ENCODE assay signal across 26 mouse cellular contexts in the genomic region with DNA sequence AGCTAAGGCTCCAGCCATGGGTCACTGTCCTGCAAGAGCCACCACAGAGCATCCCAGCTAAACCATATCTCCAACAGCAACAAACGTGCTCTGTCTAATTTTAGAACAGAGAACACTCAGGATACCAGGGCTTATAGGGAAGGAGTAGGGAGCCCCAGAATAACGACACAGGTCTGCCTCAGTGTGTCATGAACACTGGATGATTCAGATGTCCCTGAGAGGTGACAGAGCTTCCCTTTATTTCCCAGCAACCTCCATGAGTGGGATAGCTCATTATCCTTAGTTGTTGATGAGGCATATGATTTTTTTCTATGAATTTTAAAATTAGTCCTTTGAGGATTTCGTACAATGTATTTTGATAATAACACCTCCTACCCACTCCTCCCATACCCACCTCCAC.
DNase-seq lines count a peak whose midpoint lies in the region; ATAC-seq lines count a peak whose summit lies in the region.
"Had no signal": no experiment of that assay in that cellular context is flagged by ENCODE, and none has a peak within 500 bp of the region (broad histone marks: within the 10 kb centered on the region; RNA-seq: fewer than 3 reads in every experiment).

No protein-coding gene starts in this region.

- H3K9me3 ChIP-seq in heart, embryonic 12.5 days (replicated peaks): peaks cover 7% of the 10 kb centered on the region
- no peaks in the 10 kb centered on the region for H3K9me3 ChIP-seq in heart, embryonic 15.5 days (replicated peaks)
- H3K9me3 ChIP-seq: G1E had no signal

- no peak for DNase-seq in frontal cortex, postnatal 36 days (ENCODE audit: low spot score in 2 of 2)
- DNase-seq in heart, postnatal 25 days (ENCODE audit: low spot score): no peak
- no peak for DNase-seq in heart, adult 9 months (ENCODE audit: low spot score in 2 of 2)
- DNase-seq in right cerebral cortex, adult 18-20 months: peak; percentile 24
- DNase-seq in right cerebral cortex, postnatal 10 days (ENCODE audit: low spot score in 2 of 2): no peak
- DNase-seq: adrenal gland, postnatal 25 days; B cell, adult 2 months; cerebellum, adult 18-20 months; cerebellum, adult 9-10 months; cerebellum, postnatal 14 days; forebrain, postnatal 0 days; gastrocnemius, postnatal 10 days; gastrocnemius, postnatal 36 days; kidney, adult 2 months had no signal

- H3K9ac ChIP-seq in heart, embryonic 12.5 days: no peak overlapping the region
- H3K9ac ChIP-seq in heart, embryonic 15.5 days: no peak overlapping the region
- H3K9ac ChIP-seq: forebrain, postnatal 0 days; hindbrain, embryonic 12.5 days; hindbrain, embryonic 15.5 days had no signal

- H3K4me2 ChIP-seq in heart, embryonic 12.5 days: no peak overlapping the region
- H3K4me2 ChIP-seq in heart, embryonic 15.5 days: no peak overlapping the region
- H3K4me2 ChIP-seq: hindbrain, embryonic 12.5 days; hindbrain, embryonic 15.5 days had no signal

- peak overlapping the region; percentile 34 for H3K27ac ChIP-seq in heart, embryonic 12.5 days (ENCODE audit: poor library complexity, severe bottlenecking)
- H3K27ac ChIP-seq in heart, embryonic 15.5 days: peak overlapping the region; percentile 51
- H3K27ac ChIP-seq: forebrain, embryonic 10.5 days; hindbrain, embryonic 12.5 days; hindbrain, embryonic 15.5 days; kidney, postnatal 0 days had no signal

- no peaks in the 10 kb centered on the region for H3K27me3 ChIP-seq in heart, embryonic 12.5 days (replicated peaks)
- no peaks in the 10 kb centered on the region for H3K27me3 ChIP-seq in heart, embryonic 15.5 days
- H3K27me3 ChIP-seq: CH12.LX; hindbrain, embryonic 12.5 days; hindbrain, embryonic 15.5 days; Patski had no signal

- no peaks in the 10 kb centered on the region for H3K36me3 ChIP-seq in heart, embryonic 12.5 days
- H3K36me3 ChIP-seq in heart, embryonic 15.5 days: no peaks in the 10 kb centered on the region
- H3K36me3 ChIP-seq: forebrain, embryonic 10.5 days; G1E; hindbrain, embryonic 12.5 days; hindbrain, embryonic 15.5 days had no signal

- ATAC-seq in frontal cortex, adult (ENCODE audit: low TSS enrichment): peak; percentile 86
- no peak for ATAC-seq in heart, embryonic 12.5 days (ENCODE audit: insufficient number of reproducible peaks, low FRiP score)
- ATAC-seq in heart, embryonic 15.5 days (replicated peaks; ENCODE audit: insufficient number of reproducible peaks, insufficient read depth, low FRiP score, low read depth): no peak; the same call in 1 of the 2 replicates
- ATAC-seq: forebrain, embryonic 14.5 days; forebrain, postnatal 0 days; intestine, postnatal 0 days; Patski had no signal

- H3K4me1 ChIP-seq in heart, embryonic 12.5 days (replicated peaks): peaks cover 7% of the 10 kb centered on the region; the same call in 1 of the 2 replicates
- H3K4me1 ChIP-seq in heart, embryonic 15.5 days (replicated peaks): peaks cover 8% of the 10 kb centered on the region; the same call in 1 of the 2 replicates
- H3K4me1 ChIP-seq: hindbrain, embryonic 15.5 days had no signal

- intact Hi-C loops in heart, postnatal 25 days (cut with DNase I): no loop called here

- H3K4me3 ChIP-seq in heart, embryonic 12.5 days: no peak overlapping the region
- no peak overlapping the region for H3K4me3 ChIP-seq in heart, embryonic 15.5 days
- H3K4me3 ChIP-seq: forebrain, embryonic 10.5 days; hindbrain, embryonic 12.5 days; hindbrain, embryonic 15.5 days had no signal

- 36% methylated on average over 3 of the region's 3 CpGs for WGBS in heart, embryonic 12.5 days
- WGBS in heart, embryonic 15.5 days: 43% methylated on average over 3 of the region's 3 CpGs
